Mouse (Mus musculus) ovary, adult 18-20 months (tissue): ENCODE results near the gene Ugt1a8.

Experiments
- DNase-seq: peaks from one replicate; pipeline ENCODE4 v3.0.0; 2022; ENCODE audit warnings: low spot score, mixed read lengths

The Ugt1a8 gene

DNA sequence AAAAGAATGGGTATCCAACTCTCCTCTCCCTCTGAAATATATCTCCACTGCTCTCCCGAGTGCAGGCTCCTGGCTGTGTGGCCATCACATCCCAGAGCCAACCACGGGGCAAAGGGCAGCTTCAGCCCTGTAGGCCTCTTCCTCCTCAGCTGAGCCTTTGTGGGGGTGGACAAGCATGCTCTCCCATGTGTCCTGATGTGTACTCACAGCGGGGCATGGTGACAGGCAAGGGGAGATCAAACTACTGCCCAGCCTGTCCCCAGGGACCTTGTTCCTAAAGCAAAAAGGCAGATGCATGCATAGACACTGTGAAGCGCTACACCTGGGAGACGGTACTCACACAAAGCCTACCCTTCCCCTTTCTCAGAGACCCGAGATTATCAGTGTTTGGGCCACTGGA, 172.5 kb downstream of the Ugt1a8 start:
- DNase-seq = peak; percentile 76

DNA sequence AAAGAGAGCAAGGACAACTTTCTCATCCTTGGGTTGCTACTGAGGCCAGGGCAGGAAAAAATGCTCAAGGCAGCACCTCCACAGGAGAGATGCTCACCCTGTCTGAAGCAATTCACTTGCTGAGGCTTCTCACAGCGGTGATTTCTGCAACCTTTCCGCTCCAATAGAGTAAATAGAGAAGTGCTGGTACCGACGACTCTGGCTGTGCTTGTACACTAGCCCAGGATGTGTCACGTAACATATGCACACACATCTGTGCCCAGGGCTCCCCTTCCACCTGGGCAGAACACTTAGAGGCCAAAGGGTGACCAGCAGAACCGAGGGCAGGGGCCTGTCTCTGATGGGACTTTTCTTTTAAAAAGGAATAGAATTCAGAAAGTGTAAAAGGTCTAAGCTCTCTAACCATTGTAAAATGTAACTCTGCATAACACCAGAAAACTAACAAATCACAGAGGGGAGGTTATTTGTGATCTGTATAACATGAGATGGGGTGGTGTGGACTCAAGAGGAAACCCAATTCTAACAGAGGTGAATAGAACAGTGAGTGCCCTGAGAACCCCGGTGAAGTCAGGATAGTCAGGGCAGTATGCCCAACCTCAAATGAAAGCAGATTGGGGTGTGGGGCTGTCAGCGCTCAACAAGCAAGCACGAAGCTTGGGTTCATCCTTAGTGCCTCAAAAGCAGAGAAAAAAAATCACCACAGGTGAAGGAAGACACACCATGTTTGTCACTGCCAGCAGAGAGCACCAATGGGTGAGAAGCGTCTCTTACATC, 173.2 kb downstream of the Ugt1a8 start:
- DNase-seq = no peak

DNA sequence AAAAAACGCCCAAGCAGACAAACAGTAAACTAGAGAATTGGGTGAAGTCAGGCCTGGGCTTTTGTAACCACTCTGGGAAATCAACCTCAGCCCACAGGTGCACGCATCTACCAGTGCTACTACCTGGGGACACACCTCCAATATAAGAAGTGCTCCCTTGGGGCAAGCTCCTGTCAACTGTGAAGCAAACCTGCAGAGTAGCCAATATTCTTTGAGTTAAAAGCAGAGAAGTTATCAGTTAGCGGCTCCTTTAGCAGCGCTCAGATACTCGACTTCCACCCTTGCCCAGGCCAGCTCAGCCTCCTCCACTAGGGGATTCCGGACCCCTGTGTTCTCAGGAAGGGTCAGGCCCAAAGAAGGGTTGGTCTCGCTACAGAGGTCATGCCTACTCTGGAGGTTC, 174.1 kb downstream of the Ugt1a8 start:
- DNase-seq = no peak

DNA sequence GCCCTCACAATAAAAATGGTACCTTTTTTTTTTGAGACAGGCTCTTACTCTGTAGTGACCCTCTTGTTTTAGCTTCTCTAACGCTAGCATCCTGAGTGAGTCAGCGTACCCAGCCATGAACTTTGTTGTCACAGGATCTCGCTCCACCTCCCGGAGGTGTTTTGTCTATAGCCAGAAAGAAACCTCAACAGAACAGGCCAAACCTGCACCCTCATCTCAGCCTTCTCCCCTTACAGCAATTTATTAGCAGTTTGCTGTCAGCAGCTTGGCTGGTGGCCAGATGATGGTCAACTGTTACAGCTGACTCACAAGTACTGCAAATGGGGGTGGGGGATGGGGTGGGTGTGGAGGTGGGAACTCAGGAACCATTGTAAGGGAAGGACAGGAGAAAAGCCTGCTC, 174.6 kb downstream of the Ugt1a8 start:
- peak; percentile 92 for DNase-seq

DNA sequence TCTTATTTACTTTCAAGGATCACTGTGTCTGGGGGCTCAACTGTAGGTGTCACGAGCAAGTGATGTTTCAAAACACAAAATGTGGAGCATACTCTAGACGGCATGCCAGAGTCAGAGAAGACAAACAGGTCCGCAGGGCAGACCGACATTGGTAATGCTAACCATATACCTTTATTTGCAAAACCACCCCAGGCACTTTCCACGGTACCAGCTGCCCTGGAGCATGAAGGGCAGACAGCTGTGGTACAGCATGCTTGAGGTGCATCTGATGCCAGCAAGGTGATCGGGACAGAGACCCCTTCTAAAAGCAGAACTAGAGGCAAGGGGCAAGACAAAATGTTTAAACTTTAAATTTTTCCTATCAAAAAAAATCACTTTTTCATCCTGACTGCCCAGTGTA, 175.3 kb downstream of the Ugt1a8 start:
- no peak for DNase-seq

DNA sequence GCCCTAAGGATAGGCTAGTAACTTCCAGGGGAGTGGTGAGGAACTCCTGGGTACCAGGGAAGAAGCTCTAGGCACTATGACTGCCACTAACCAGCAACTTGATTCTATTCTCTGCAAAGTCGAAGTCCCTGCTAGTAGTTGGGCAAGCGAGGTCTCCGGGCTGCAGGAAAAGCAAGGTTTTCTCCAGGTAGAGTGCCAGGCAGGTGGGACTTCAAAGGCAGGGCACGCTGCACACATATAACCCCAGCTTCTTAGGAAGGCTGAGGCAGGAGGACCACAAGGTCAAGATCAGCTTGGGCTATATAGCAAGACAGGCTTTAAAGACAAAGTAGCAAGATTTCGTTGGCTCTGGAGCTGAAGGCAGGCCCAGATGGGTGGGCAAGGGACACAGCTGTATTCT, 176.2 kb downstream of the Ugt1a8 start:
- DNase-seq = no peak

DNA sequence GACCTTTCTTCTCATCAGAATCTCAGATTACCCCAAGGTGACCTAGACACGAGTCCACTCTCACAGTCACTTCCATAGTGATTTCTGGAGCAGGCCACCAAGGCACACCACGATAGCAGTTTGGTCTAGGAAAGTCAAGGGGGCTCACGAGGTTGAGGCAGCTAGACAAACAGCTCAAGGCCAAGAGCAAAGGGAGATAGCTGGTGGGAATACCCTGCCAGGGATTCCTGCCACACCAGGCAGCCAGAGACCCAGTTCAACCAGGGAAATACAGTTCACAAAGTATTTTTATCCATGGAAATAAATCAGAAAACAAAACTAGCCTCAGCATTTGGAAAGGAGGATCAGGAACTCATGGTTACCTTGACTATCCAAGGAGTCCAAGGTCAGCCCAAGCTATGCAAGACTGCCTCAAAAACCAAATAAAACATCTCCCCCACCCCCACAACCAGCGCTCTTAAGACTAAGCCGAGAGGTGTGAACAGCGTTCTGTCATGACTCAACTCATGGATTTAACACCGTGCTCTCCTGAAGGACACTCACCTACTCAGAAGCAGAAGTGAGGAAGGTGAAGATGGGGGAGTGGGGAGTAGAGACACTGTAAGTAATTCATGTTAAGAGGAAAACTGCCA, 176.7 kb downstream of the Ugt1a8 start:
- peak; percentile 75 for DNase-seq

DNA sequence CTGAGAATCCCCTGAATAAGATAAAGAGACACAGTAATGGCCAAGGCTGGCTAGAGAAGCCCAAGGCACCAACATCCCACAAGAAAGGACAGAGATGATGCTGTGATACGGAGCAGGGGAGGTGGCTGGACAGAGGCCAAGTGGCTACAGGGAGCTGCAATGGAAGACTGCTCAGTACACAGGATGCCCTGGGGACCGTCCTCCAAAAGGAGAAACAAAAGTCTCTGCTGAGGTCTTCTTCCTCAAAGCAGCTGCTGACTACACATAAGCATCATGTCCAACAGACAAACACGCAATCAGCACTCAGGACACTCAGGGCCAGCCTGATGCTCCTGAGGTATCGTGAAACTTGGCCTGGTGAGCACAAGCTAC, 177.2 kb downstream of the Ugt1a8 start:
- DNase-seq = no peak

DNA sequence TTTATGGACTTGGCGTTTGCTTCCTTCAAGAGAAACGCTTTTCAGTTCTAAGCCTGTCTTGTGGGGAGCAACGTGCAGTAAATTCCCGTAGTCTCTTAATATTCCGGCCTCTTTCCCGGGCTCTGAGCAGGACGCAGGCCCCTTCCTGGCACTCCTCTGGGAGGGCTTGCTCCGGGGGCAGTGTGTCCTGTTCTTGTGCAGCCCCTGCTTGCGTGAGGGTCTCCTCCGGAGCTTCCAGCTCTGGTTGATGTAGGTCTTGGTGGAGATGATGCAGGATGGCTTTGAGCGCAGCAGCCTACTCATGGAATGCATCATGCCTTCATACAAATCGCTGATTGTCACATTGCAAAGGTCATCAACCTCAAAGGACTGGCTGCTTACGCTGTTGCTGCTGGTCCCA, 178.5 kb downstream of the Ugt1a8 start:
- no peak for DNase-seq

DNA sequence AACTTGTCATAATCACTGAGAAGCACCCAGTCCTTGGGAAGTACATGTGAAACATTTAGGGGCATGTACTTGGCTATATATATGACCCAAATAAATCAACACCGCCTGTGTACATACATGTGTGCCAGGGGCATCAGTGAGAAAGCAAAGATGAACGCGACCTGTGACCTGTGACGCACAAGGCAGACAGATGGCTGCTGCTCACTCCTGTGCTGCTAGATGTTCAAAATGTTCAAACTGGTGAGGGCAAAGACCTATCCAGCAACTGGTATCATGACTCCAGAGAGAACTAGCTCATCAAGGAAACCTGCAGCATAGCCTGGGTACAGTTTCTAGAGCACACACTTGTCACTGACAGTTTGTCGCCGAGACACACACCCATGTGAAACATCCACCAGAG, 179.9 kb downstream of the Ugt1a8 start:
- no peak for DNase-seq

DNA sequence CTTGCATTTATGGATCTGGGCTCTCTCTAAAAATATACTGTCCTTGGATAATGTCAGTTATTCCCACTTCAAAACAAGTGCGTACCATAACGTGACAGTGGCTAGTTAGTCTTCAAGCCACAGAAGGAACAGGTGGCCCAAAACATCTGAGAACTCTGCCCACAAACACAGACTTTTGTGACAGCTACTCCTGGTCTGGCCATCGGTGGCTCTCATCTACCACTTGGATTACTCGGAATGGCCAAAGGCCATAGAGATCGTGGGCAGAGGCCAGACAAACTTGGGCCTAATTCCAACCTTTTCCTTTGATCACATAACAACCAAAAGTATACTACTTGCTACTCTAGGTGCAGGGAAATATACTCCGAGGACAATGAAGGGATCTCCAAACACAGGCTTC, 180.5 kb downstream of the Ugt1a8 start:
- no peak for DNase-seq
